Mouse (Mus musculus) neural tube, embryonic 11.5 days (tissue): ENCODE measurements around the gene Ppp3ca. TPM values are rescaled to one million over a fixed set of nuclear protein-coding genes. Genes with fewer than 3 reads are reported as not detected.

Experiments used
- ATAC-seq: fragments of 200-750 bp; cut with Nextera tagmentation; 2 replicates; pipeline ENCODE4 v1.8.0; 2017; ENCODE audit warnings: moderate number of reproducible peaks, mild to moderate bottlenecking, moderate TSS enrichment, moderate library complexity; ENCODE audit not compliant: insufficient read depth, low FRiP score, low TSS enrichment
- DNase-seq: peaks from one replicate; pipeline ENCODE4 v3.0.0-alpha.2; 2015; ENCODE audit warnings: low spot score
- H3K27ac ChIP-seq: fragments of 300-500 bp; sonication (generic); 2 replicates; pipeline ENCODE4 v1.5.1; 2014; ENCODE audit warnings: low read depth, mild to moderate bottlenecking, low read length
- H3K27me3 ChIP-seq: fragments of 300-500 bp; sonication (generic); 2 replicates; pipeline ENCODE4 v1.6.1; 2014; ENCODE audit warnings: mild to moderate bottlenecking, low read length, mixed read lengths; ENCODE audit not compliant: control insufficient read depth, insufficient read depth
- H3K36me3 ChIP-seq: fragments of 300-500 bp; sonication (generic); 2 replicates; pipeline ENCODE4 v1.6.1; 2014; ENCODE audit warnings: mild to moderate bottlenecking, low read length, moderate library complexity, mixed read lengths; ENCODE audit not compliant: control insufficient read depth, insufficient read depth
- H3K4me1 ChIP-seq: fragments of 300-500 bp; sonication (generic); 2 replicates; pipeline ENCODE4 v1.6.1; 2014; ENCODE audit warnings: low read length, mixed read lengths; ENCODE audit not compliant: control insufficient read depth, insufficient read depth
- H3K4me2 ChIP-seq: fragments of 300-500 bp; sonication (generic); 2 replicates; pipeline ENCODE4 v1.6.1; 2014; ENCODE audit warnings: low read depth, mild to moderate bottlenecking, moderate library complexity
- H3K4me3 ChIP-seq: fragments of 300-500 bp; sonication (generic); 2 replicates; pipeline ENCODE4 v1.5.1; 2014; ENCODE audit warnings: low read depth, low read length
- H3K9ac ChIP-seq: fragments of 300-500 bp; sonication (generic); 2 replicates; pipeline ENCODE4 v1.6.1; 2014; ENCODE audit warnings: mild to moderate bottlenecking, low read length
- H3K9me3 ChIP-seq: fragments of 300-500 bp; sonication (generic); 2 replicates; pipeline ENCODE4 v1.6.1; 2016; ENCODE audit warnings: low read length; ENCODE audit not compliant: control insufficient read depth
- WGBS: fragments of 180-500 bp; shearing (Covaris S2); extraction: QIAGEN DNeasy Blood & Tissue Kit; methylation state at CpG from one replicate; pipeline ENCODE4 v1.1.7; 2014; 5-methylcytosine and 5-hydroxymethylcytosine counted together
- microRNA-seq: library from miRNA; unstranded; fragments of <30 nt; microRNA quantifications from one replicate; pipeline ENCODE4, GENCODE M21; 2016
- polyA plus RNA-seq: library from polyadenylated mRNA; unstranded; fragments of >200 nt; fragmentation: Nextera tagmentation; extraction: Ambion mirVana; gene quantifications from 2 replicates; pipeline ENCODE4 v1.2.1, GENCODE M21; 2014

Ppp3ca gene
- polyA plus RNA-seq, 1 experiment from 2014 or later, result 72.4 TPM

DNA sequence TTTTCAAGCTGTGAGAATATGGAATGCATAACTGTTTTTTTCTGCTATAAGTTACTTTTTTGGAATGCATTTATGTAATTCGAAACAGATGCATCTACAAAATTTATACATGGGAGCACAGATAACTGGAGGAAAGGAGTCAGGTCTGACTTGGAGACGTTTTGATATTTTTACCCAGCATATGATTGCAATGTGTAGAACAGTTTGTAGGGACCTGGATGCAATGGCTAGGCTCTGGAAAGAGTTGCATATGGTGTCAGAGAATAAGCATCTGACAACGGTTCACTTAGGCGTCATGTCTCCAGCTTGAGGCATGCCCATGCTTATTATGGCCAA lies 311.6 kb downstream of the Ppp3ca start:
- DNase-seq (no peak), ATAC-seq (no peak)
- Histone ChIP-seq H3K9ac (no peak overlapping the region), H3K4me2 (no peak overlapping the region), H3K36me3 (no peaks in the 10 kb centered on the region), H3K9me3 (no peaks in the 10 kb centered on the region), H3K27me3 (no peaks in the 10 kb centered on the region), H3K27ac (no peak overlapping the region), H3K4me1 (no peaks in the 10 kb centered on the region), H3K4me3 (no peak overlapping the region)
- 87% methylated on average over 4 of the region's 4 CpGs for WGBS

DNA sequence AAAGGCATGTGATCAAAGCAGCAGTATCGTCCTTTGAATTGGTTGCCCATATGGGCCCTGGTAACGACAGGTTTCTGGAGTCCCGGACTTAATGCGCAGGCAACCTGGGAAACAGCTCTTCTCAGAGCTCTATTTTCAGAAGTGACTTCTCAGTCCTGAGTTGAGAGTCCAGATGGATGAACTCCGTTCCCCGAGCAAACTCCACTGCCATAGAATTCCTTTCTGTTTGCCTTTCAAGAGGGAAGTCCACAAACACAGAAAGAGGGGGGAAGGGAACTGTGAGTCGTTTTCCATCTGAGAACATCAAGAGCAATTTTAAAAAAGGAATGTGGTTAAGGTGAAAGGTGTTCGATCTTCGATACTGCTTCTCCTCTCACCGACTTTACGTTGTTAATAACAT lies 312.1 kb downstream of the Ppp3ca start:
- no peaks in the 10 kb centered on the region for H3K9me3 ChIP-seq
- no peak for ATAC-seq
- H3K9ac ChIP-seq, result no peak overlapping the region
- 85% methylated on average over 11 of the region's 11 CpGs for WGBS
- no peaks in the 10 kb centered on the region for H3K4me1 ChIP-seq
- no peak overlapping the region for H3K4me2 ChIP-seq
- no peaks in the 10 kb centered on the region for H3K27me3 ChIP-seq
- H3K4me3 ChIP-seq, result no peak overlapping the region
- no peaks in the 10 kb centered on the region for H3K36me3 ChIP-seq
- DNase-seq, result no peak
- no peak overlapping the region for H3K27ac ChIP-seq

DNA sequence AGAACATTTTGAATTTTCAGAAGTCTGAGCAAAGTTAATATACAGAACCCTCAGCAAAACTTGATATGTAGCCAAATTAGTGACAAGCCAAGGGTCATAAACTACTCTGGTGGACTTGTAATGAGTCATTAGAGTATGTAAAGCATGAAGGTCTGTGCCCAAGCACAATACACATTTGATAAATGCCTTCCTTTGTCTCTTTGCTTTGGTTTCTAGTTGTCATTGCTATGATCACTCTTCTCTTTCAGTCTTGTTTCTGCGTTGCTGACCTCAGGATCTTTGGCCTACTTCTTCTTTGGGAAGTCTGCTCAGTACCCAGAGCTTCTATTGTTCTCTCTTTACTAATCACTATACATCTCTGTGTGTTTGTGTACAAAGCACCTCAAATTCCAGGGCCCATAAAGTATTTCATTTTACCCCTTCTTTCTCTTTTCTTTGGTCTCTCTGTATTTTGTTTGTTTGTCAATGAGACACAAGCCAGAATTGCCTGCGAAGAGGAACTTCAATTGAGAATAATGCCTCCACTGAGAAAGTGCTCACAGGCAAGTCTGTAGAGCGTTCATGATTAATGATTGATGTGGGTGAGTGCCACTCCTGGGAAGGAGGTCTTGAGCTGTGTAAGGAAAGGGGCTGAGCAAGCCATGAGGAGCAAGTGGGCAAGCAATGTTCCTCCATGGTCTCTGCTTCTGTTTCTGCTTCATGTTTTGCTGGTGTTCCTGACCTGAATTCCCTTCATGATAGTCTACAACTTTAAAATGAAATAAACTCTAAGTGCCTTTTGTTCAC lies 316.4 kb downstream of the Ppp3ca start:
- no peak for ATAC-seq
- no peak for DNase-seq
- no peak overlapping the region for H3K4me3 ChIP-seq
- H3K9ac ChIP-seq, result no peak overlapping the region
- H3K9me3 ChIP-seq, result no peaks in the 10 kb centered on the region
- H3K4me2 ChIP-seq, result no peak overlapping the region
- H3K4me1 ChIP-seq, result no peaks in the 10 kb centered on the region
- WGBS, result 41% methylated on average over 3 of the region's 3 CpGs
- H3K27me3 ChIP-seq, result no peaks in the 10 kb centered on the region
- H3K36me3 ChIP-seq, result no peaks in the 10 kb centered on the region
- no peak overlapping the region for H3K27ac ChIP-seq

Small RNAs within 50 kb of the gene (microRNA-seq; reads per million reads assigned to microRNA genes)
- not detected for gene Gm44327
